12 mouse cellular contexts compared by ENCODE assay signal in the genomic region with DNA sequence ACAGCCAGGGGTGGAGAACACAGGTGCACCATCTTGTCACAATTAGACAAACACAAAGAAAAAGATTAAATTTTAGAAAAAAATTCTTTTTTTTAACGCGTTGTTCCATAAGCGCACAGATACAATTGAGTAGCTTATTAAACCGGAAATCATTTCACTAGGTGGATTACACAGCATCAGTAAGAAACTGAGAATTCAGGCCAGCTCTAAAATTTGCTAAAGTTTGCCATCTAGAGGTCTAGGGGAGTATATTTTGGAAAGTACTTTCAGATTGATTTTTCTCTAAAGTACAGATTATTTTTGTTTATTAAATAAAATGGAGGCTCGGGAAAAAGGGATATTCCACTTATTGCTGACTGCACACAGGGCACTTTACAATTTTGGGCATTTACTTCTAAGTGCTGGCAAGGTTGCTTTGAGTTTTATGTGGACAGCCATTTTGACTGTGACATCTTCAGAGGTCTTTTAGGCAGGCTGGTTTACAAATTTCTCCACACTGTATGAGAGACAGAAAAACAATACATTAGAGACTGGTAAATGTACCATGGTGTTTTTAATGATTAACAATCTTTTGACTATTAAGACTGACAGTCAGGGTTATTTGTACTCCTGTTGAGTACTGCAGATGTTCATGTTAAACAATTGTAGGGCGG.
DNase-seq lines count a peak whose midpoint lies in the region; ATAC-seq and TF ChIP-seq lines count a peak whose summit lies in the region.
"Had no signal": no experiment of that assay in that cellular context is flagged by ENCODE, and none has a peak within 500 bp of the region (broad histone marks: within the 10 kb centered on the region; RNA-seq: fewer than 3 reads in every experiment).

No protein-coding gene starts in this region.

- H3K36me3 ChIP-seq in intestine, postnatal 0 days (ENCODE audit: control insufficient read depth, insufficient read depth), result no peaks in the 10 kb centered on the region
- no peaks in the 10 kb centered on the region for H3K36me3 ChIP-seq in intestine, embryonic 16.5 days (ENCODE audit: control insufficient read depth, insufficient read depth, low read length)
- H3K36me3 ChIP-seq in hindbrain, postnatal 0 days (ENCODE audit: insufficient read depth, low read length), result no peaks in the 10 kb centered on the region
- H3K36me3 ChIP-seq: heart, embryonic 13.5 days; limb, embryonic 13.5 days had no signal

- DNase-seq in A20 (ENCODE audit: low read depth, low spot score) (peak; percentile 15), adipocyte (ENCODE audit: low spot score) (peak; percentile 34)
- peak; percentile 79 for DNase-seq in hindbrain, postnatal 0 days (ENCODE audit: low spot score)
- no peak for DNase-seq in right cerebral cortex, postnatal 25 days
- DNase-seq: layer of hippocampus, adult 9-11 months; lung, postnatal 36 days; thymus, postnatal 4 days had no signal

- no peak overlapping the region for H3K4me3 ChIP-seq in intestine, postnatal 0 days (ENCODE audit: low read depth, low read length)
- H3K4me3 ChIP-seq in intestine, embryonic 16.5 days (ENCODE audit: low read length), result no peak overlapping the region
- H3K4me3 ChIP-seq in hindbrain, postnatal 0 days (ENCODE audit: low read length), result no peak overlapping the region
- H3K4me3 ChIP-seq: heart, embryonic 13.5 days; limb, embryonic 13.5 days had no signal

- no peaks in the 10 kb centered on the region for H3K27me3 ChIP-seq in intestine, postnatal 0 days (replicated peaks; ENCODE audit: control insufficient read depth, insufficient read depth, low read length)
- no peaks in the 10 kb centered on the region for H3K27me3 ChIP-seq in intestine, embryonic 16.5 days (replicated peaks; ENCODE audit: control insufficient read depth, insufficient read depth, low read length)
- H3K27me3 ChIP-seq in hindbrain, postnatal 0 days (ENCODE audit: insufficient read depth, low read length), result no peaks in the 10 kb centered on the region
- H3K27me3 ChIP-seq: heart, embryonic 13.5 days; limb, embryonic 13.5 days had no signal

- no peak overlapping the region for H3K27ac ChIP-seq in intestine, postnatal 0 days (ENCODE audit: low read depth, low read length)
- H3K27ac ChIP-seq in intestine, embryonic 16.5 days (ENCODE audit: low read length), result no peak overlapping the region
- H3K27ac ChIP-seq in hindbrain, postnatal 0 days, result no peak overlapping the region
- H3K27ac ChIP-seq: heart, embryonic 13.5 days; limb, embryonic 13.5 days had no signal

- no peak overlapping the region for H3K9ac ChIP-seq in intestine, postnatal 0 days (ENCODE audit: low read depth, low read length)
- H3K9ac ChIP-seq in intestine, embryonic 16.5 days (ENCODE audit: low read depth, low read length), result no peak overlapping the region
- no peak overlapping the region for H3K9ac ChIP-seq in hindbrain, postnatal 0 days (replicated peaks; ENCODE audit: low read length)
- H3K9ac ChIP-seq: heart, embryonic 13.5 days; limb, embryonic 13.5 days had no signal

- H3K9me3 ChIP-seq in intestine, postnatal 0 days (ENCODE audit: control insufficient read depth), result no peaks in the 10 kb centered on the region
- no peaks in the 10 kb centered on the region for H3K9me3 ChIP-seq in intestine, embryonic 16.5 days (ENCODE audit: control insufficient read depth, low read length)
- H3K9me3 ChIP-seq in hindbrain, postnatal 0 days (ENCODE audit: low read length), result no peaks in the 10 kb centered on the region
- H3K9me3 ChIP-seq: heart, embryonic 13.5 days; limb, embryonic 13.5 days had no signal

- no peaks in the 10 kb centered on the region for H3K4me1 ChIP-seq in intestine, postnatal 0 days (replicated peaks; ENCODE audit: control insufficient read depth, insufficient read depth, low read length)
- no peaks in the 10 kb centered on the region for H3K4me1 ChIP-seq in intestine, embryonic 16.5 days (ENCODE audit: control insufficient read depth, insufficient read depth, low read length)
- H3K4me1 ChIP-seq in hindbrain, postnatal 0 days (ENCODE audit: insufficient read depth, low read length), result no peaks in the 10 kb centered on the region
- H3K4me1 ChIP-seq: heart, embryonic 13.5 days; limb, embryonic 13.5 days had no signal

- WGBS in intestine, postnatal 0 days, result 63% methylated on average over 6 of the region's 6 CpGs
- WGBS in intestine, embryonic 16.5 days, result 62% methylated on average over 6 of the region's 6 CpGs
- WGBS in hindbrain, postnatal 0 days, result 50% methylated on average over 6 of the region's 6 CpGs

- peak; percentile 24; the same call in 1 of the 2 replicates for TF ChIP-seq CTCF in intestine, postnatal 0 days (IDR thresholded peaks at IDR 0.05; ENCODE audit: low read depth)
- TF ChIP-seq CTCF in hindbrain, postnatal 0 days (IDR thresholded peaks at IDR 0.05; ENCODE audit: low read depth), result peak; percentile 59

- ATAC-seq in intestine, postnatal 0 days, result no peak
- no peak for ATAC-seq in intestine, embryonic 16.5 days
- ATAC-seq in hindbrain, postnatal 0 days, result no peak
- no peak for ATAC-seq in erythroblast, adult 5-6 weeks (replicated peaks; ENCODE audit: low FRiP score, poor library complexity, severe bottlenecking)

- no peak overlapping the region for H3K4me2 ChIP-seq in intestine, postnatal 0 days (replicated peaks; ENCODE audit: low read depth)
- no peak overlapping the region for H3K4me2 ChIP-seq in intestine, embryonic 16.5 days (ENCODE audit: low read depth, low read length)
- no peak overlapping the region for H3K4me2 ChIP-seq in hindbrain, postnatal 0 days (ENCODE audit: low read depth, low read length)
- H3K4me2 ChIP-seq: heart, embryonic 13.5 days; limb, embryonic 13.5 days had no signal
